Mouse (Mus musculus) kidney, adult 2 months (tissue): ENCODE measurements around the gene Crip3.

Experiments
- CTCF ChIP-seq: fragments of 200-500 bp; conservative IDR thresholded peaks from 2 replicates; pipeline ENCODE4 v1.5.1; 2011; ENCODE audit warnings: low read depth, mild to moderate bottlenecking, control low read depth, low read length, moderate library complexity, mixed read lengths; ENCODE audit not compliant: insufficient read depth, insufficient read length
- POLR2A ChIP-seq: fragments of 200-500 bp; IDR thresholded peaks from one replicate; pipeline ENCODE4 v1.6.1; 2011; ENCODE audit warnings: low read depth, low read length, control low read depth

DNA sequence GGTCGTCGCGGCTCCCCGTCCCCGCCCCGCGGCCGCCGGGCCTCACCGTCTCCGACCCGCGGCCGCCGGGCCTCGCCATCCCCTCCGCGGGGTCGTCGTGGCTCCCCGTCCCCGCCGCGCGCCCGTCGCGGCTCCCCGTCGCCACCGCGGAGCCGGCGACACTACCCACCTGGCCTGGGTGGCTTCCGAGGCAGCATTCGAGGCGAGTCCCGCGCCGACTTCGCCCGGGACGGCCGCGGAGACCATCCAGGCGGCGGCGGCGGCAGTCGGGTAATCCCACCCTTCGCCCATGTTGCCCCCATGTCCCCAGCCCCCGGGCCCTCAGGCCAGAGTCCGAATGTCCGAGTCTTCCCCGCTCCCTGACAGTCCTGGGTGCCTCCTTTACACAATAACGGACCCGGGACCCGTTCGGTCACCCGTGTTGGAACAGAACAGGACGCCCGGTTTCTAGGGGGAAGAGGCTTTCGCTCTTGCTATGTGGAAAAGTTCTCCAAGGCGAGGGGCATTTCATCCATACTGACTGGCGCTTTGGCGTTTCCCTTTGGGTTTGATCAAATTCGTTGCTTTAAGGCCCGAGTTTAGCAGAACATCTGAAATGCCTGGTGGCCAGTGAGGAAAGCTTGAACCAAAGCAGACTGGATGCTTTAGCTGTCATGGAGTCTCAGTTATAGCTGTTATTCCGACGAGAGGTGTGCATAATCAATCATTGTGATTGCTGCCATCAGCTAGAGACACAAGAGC is 44.5 kb upstream of the Crip3 start:
- no peak for TF ChIP-seq CTCF
- no peak for TF ChIP-seq POLR2A
